Mouse (Mus musculus): ENCODE measurements at regions not wholly inside any gene's neighbourhood (a gene's known extent, or its start where the extent isn't known, plus 50 kb on each side); places are given as distances from the start of the nearest gene placed in this dataset.

DNA sequence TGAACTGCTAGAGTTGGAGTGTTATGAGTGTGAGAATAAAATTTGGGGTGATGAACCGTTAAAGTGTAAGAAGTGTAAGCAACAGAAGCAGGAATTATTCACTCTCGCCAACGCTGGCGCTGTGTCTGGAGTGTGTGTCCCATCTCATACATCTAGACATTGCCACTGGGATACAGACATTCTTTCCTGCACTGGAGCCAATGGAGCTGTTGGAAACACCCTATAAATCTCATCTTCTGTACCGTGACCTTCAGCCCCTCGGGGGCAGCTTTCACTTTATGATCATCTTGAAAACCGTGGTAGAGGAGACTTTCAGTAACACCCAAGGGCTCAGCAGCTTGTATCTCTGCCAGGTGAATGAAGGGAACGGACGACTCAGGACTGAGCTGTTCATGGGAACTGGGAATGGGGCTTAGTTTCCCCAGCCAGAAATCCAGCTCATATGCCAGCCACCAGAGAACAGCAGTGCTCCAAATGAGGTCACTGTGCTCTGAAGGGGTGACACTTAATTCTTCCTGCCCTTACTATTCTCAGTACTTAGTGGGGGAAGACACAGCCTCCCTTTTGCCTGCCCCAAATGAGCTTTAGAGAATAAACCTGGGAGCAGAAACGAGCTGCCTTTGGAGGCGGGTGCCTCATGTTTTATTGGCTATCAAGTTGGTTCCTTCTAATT lies 293.6 kb downstream of the Slc4a3 start:
- no peak for DNase-seq

- DNase-seq, result no peak
These were observed 296.3 kb downstream of the Slc4a3 start for GRCm38 (mm10) chr1:75842396-75842795.

DNA sequence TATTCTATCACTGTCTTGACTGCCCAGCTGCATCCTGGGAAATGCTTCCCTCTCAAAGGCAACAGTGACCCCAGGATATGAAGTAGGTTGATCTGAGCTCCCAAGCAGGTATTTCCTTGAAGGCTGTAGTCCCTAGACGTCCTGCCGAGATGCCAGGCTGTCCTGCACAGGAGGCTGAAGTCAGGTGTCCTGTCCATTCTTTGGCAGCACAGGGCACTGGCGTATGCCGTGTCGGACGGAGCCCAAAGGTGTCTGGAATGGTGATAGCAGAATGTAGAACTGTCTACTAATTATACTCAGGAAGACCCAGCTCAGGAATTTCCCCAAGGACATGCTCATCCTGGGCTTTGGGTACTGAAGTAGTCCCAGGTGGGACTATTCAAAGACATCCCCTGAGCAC lies 297.3 kb downstream of the Slc4a3 start:
- DNase-seq, result peak; percentile 78 to 81

- DNase-seq, result no peak
These were observed 298.1 kb downstream of the Slc4a3 start for GRCm38 (mm10) chr1:75844123-75844522.

- no peak for DNase-seq
These were observed 298.5 kb downstream of the Slc4a3 start for GRCm38 (mm10) chr1:75844529-75844928.

DNA sequence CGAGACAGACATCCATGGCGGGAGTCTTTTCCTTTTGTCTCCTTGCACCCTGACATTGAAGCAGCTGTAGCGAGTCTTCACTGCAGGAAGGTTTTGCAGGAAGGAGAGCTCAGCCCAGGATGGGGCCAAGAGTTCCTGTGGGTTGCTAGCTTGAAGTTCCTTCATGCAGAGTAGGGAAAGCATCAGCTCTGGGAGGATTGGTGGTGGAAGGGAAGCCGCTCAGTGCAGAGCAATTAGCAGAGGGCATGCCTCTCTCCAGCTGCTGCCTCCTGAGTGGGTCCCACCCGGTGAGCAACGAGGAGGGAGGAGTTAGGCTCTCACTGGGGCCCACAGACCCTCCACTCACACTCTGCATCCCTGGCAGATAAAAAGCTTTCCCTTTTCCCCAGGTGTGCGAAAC lies 298.9 kb downstream of the Slc4a3 start:
- DNase-seq, result no peak

DNA sequence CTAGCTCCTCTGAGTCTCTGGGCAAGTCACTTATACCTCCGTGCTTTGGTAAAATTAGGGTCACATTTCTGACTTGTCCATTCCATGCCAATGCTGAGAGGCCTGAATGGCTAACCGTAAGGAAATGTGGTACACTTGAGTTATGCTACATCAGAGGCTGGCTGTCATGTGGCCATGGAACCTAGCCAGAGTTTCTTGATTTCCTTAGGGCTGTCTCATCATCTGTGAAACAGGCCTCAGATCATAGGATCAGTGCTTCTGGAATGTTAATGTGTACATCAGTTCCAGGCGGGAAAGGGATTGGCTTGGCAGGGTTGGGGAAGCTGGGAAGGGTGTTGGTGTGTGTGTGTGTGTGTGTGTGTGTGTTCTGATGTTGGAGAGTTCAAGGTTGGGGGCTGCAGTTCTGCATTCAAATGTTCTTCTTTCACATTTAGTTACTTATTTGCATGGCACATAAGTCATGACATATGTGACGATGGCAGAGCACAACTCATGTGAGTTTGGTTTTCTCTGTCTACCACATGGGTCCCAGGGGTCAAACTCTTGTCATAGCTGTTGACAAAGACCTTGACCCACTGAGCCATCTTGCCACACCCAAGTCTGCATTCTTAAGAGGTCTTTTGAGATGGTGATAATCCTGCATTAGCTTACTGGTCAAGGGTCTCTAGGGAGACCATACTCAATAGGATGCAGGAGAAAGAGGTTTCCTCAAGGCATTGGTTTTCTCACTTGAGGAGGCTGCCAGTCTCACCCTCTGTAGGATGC lies 299.9 kb downstream of the Slc4a3 start:
- no peak for DNase-seq

DNA sequence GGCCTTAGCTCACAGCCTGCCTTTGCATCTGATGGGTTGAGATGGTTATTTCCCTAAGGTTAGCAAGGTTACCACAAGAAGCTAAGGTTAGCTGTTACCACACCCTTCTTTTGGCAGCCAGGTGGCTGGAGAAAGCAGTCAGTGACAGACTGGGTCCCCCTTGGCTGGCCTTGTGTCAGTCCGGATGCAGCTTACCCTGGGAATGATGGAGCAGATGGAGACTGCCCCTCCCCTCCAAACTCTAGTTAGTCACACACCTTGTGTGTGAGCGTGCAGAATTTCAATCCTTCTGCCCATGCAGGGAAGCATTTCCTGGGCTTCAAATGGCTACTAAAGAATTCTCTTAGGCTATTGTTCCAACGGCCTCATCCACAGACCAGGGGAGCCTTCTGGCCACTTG lies 301.6 kb downstream of the Slc4a3 start:
- DNase-seq, result peak; percentile 75 to 78

GRCm38 (mm10) chr1:75848436-75848835 lies 302.4 kb downstream of the Slc4a3 start:
- DNase-seq, result no peak

DNA sequence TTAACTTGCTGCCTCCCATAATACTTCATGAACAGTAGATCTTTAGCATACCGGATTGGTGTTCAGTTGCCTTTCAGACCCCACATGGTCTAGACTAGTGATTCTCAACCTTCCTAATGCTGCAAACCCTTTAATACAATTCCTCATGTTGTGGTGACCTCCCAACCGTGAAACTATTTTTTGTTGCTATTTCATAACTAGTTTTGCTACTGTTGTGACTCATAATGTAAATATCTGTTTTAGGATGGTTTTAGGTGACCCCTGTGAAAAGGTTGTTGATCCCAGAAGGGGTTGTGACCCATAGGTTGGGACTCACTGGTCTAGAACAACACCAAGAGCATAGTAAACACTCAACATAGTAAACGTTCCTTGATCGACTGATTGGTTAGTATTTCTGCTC lies 304.1 kb downstream of the Slc4a3 start:
- no peak for DNase-seq

DNA sequence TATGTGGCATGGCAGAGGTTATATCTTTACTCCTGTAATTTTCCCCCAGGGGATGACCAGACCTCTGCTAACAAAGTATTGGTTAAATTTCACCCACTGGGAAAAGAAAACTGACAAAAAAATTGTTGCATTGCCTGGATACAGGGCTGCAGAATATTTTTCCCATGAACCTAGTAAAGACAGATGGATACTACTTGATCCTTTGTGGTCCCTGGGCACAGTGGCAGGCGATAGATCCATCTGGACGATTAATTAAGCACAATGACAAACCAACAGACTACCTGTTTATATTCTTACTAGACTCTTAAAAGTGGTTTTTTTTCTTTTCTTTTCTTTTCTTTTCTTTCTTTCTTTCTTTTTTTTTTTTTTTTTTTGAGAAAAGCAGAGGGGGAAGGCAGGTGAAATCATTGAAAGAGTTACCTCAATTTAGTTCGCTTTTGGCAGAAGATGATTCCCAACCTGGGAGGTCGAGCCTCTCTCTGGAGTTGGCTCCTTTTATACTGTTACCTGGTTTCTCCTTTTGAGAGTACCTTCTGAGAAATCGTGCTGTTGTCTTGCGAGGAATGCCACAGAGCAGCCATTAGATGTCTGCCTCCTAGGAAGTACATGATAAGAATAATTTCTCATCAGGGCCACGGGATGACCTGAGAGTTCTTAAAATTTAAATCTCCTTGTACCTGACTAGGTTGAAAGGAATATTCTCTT lies 312.6 kb downstream of the Slc4a3 start:
- no peak for DNase-seq

- DNase-seq, result no peak
These were observed 316.7 kb downstream of the Slc4a3 start for GRCm38 (mm10) chr1:75862757-75863156.

- no peak for DNase-seq
These were observed 320.5 kb downstream of the Slc4a3 start for GRCm38 (mm10) chr1:75866556-75866955.

GRCm38 (mm10) chr1:75869414-75869813 lies 323.3 kb downstream of the Slc4a3 start:
- DNase-seq, result no peak

GRCm38 (mm10) chr1:75869846-75870245 lies 323.8 kb downstream of the Slc4a3 start:
- no peak for DNase-seq

GRCm38 (mm10) chr1:75873911-75874310 lies 327.8 kb downstream of the Slc4a3 start:
- DNase-seq, result no peak

DNA sequence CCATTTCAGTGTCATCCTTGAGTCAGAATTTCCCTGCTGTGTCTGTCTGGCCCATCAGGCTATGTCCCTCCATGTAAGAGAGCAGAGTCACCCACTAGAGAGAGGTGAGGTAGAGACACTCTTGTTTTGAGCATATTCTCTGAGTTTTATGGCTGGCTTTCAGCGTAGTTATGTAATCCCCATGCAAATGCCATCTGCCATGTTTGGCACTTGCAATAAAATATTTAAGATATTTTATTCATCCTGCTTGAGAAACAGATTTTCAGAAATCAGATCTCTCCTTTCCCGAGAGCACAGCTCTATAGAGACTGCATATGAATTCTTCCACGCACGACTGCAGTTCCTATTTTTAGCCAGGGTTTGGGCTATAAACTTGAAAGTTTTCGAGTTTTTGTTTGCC lies 331.1 kb downstream of the Slc4a3 start:
- peak; percentile 37 to 43 for DNase-seq

DNA sequence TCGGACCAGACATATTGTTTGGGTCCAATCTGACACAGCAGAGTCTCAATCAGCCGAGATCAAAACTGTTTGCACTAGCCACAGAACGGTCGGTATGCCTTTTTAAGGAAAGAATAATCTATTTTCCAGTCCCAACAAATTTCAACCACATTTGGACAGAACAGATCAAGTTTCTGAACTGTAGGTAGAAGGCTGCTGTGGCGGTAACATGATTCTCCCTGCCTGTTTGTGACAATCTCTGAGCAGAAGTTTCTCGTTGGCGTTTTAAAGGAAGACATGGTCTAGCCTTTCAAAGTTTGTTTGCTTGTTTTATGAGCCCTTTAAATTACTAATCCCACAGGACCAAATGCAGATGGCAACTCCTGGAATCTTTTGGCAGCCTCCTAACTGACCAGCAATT lies 339.6 kb downstream of the Slc4a3 start:
- DNase-seq, result no peak

- DNase-seq, result no peak
These were observed 342.6 kb downstream of the Slc4a3 start for GRCm38 (mm10) chr1:75888499-75889208.

- DNase-seq, result no peak
These were observed 344.0 kb downstream of the Slc4a3 start for GRCm38 (mm10) chr1:75889847-75890591.

GRCm38 (mm10) chr1:75890636-75891276 lies 344.7 kb downstream of the Slc4a3 start:
- DNase-seq, result no peak

GRCm38 (mm10) chr1:75895550-75895949 lies 349.5 kb downstream of the Slc4a3 start:
- DNase-seq, result no peak
